Mouse (Mus musculus) erythroid progenitor cell, adult 5-6 weeks (primary cell): Measurements from ENCODE around the gene Mrpl47. TPM values are rescaled to one million over a fixed set of nuclear protein-coding genes. Genes with fewer than 3 reads are reported as not detected.
"Not testable (repeated sequence)": the region's sequence is repeated elsewhere in the genome, so short reads cannot be mapped to it uniquely, and the experiment has no call there.

Experiments
- ATAC-seq: replicated peaks from 2 replicates; pipeline ENCODE4 v1.8.0; 2016; ENCODE audit warnings: moderate number of reproducible peaks, mild to moderate bottlenecking, moderate TSS enrichment, inconsistent platforms; ENCODE audit not compliant: poor library complexity, low FRiP score, severe bottlenecking
- total RNA-seq, 2 experiments: library from RNA; stranded (forward) in 1 of 2; stranded (reverse) in 1 of 2; fragments of 150-400 nt in 1 of 2; fragments of 186-747, 209-891 nt in 1 of 2; gene quantifications; 2 replicates each; pipeline versions ENCODE4 v1.2.3 to v1.2.4; 2015 to 2017; ENCODE audit warnings: low replicate concordance in 2 of 2

Mrpl47 gene
- 4.6 and 12.6 TPM in 2 replicates for total RNA-seq (2015; ENCODE audit: low replicate concordance)
- 1.1 and 4.7 TPM in 2 replicates for total RNA-seq (2017; ENCODE audit: low replicate concordance)

- peak; percentile 35 for ATAC-seq
Measured at GRCm38 (mm10) chr3:32737172-32737655, at the start of gene Mrpl47. Mrpl47 (minus strand) TSS chr3:32737605.

GRCm38 (mm10) chr3:32770781-32771180, 33.4 kb upstream of the Mrpl47 start:
- no peak for ATAC-seq

GRCm38 (mm10) chr3:32763902-32764301, 26.5 kb upstream of the Mrpl47 start:
- ATAC-seq, result no peak

- no peak for ATAC-seq
Measured at GRCm38 (mm10) chr3:32762962-32763361, 25.6 kb upstream of the Mrpl47 start.

- no peak for ATAC-seq
Measured at GRCm38 (mm10) chr3:32759212-32759611, 21.8 kb upstream of the Mrpl47 start.

GRCm38 (mm10) chr3:32754384-32754915, 17.0 kb upstream of the Mrpl47 start:
- ATAC-seq, result no peak

- ATAC-seq, result no peak
Measured at GRCm38 (mm10) chr3:32749820-32750579, 12.6 kb upstream of the Mrpl47 start.

- ATAC-seq, result no peak
Measured at GRCm38 (mm10) chr3:32748384-32748783, 11.0 kb upstream of the Mrpl47 start.

- ATAC-seq, result not testable (repeated sequence)
Measured at GRCm38 (mm10) chr3:32745426-32745825, 8.0 kb upstream of the Mrpl47 start.

- no peak for ATAC-seq
Measured at GRCm38 (mm10) chr3:32745001-32745400, 7.6 kb upstream of the Mrpl47 start.

- no peak for ATAC-seq
Measured at GRCm38 (mm10) chr3:32742276-32742780, 4.9 kb upstream of the Mrpl47 start.

GRCm38 (mm10) chr3:32738549-32738948, 1.1 kb upstream of the Mrpl47 start:
- no peak for ATAC-seq

- ATAC-seq, result peak; percentile 96
Measured at GRCm38 (mm10) chr3:32736244-32737171, 897 bp downstream of the Mrpl47 start, which contains the start of gene Ndufb5. Ndufb5 (plus strand) TSS chr3:32736990.

GRCm38 (mm10) chr3:32727861-32728260, 9.5 kb downstream of the Mrpl47 start:
- no peak for ATAC-seq

GRCm38 (mm10) chr3:32725951-32726350, 11.5 kb downstream of the Mrpl47 start:
- ATAC-seq, result no peak

- ATAC-seq, result no peak
Measured at GRCm38 (mm10) chr3:32724191-32724590, 13.2 kb downstream of the Mrpl47 start.

- no peak for ATAC-seq
Measured at GRCm38 (mm10) chr3:32718271-32718670, 19.1 kb downstream of the Mrpl47 start.

GRCm38 (mm10) chr3:32717403-32717802, 20.0 kb downstream of the Mrpl47 start:
- ATAC-seq, result not testable (repeated sequence)

GRCm38 (mm10) chr3:32713711-32714110, 23.7 kb downstream of the Mrpl47 start:
- no peak for ATAC-seq

GRCm38 (mm10) chr3:32709388-32709787, 28.0 kb downstream of the Mrpl47 start:
- ATAC-seq, result no peak
